Mouse (Mus musculus): Measurements from ENCODE around the gene Rtn4r.

DNA sequence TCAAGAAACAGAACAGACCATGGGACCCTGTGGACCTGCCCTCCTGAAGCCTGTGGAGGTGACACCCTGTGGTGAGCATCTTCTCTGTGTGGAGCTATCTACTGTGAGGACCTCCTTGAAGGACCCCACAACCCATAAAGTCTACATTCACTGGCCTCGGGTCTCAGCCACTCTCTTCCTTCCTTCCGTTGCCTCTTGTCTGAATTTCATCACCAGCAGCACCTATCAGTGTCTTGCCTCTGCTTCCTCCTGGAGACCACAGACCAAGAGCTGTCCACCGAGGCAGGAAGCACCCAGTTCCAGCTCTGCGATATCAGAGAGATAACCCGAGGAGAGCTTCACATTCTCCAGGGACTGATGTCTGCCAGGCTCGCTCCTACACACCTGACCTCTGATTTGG, 31.8 kb downstream of the Rtn4r start:
- TF ChIP-seq CTCF (IDR thresholded peaks at IDR 0.05; ENCODE audit: insufficient read depth, low read depth, low read length) = no peak
- TF ChIP-seq POLR2A (IDR thresholded peaks at IDR 0.05; ENCODE audit: insufficient read depth, low read depth, low read length) = no peak
